Mouse (Mus musculus) embryonic stem cell, embryonic (primary cell): ENCODE results near the gene Sema3b.

Experiments
- CTCF ChIA-PET, 4 experiments: fragments of 300-600 bp in 2 of 4; fragments of 350-600 bp in 2 of 4; sonication (Branson Sonifier 250); formaldehyde crosslinking; loops; one replicate each; lab custom pipeline; 2022; ENCODE audit warnings: inconsistent platforms in 2 of 4; lab: Charles Lee
- POLR2A ChIA-PET, 4 experiments: fragments of 300-600 bp in 2 of 4; fragments of 350-600 bp in 2 of 4; sonication (Branson Sonifier 250); formaldehyde crosslinking; loops; one replicate each; lab custom pipeline; 2022; ENCODE audit warnings: antibody characterized with exemption in 4 of 4, inconsistent platforms in 1 of 4; lab: Charles Lee

Sema3b gene

DNA sequence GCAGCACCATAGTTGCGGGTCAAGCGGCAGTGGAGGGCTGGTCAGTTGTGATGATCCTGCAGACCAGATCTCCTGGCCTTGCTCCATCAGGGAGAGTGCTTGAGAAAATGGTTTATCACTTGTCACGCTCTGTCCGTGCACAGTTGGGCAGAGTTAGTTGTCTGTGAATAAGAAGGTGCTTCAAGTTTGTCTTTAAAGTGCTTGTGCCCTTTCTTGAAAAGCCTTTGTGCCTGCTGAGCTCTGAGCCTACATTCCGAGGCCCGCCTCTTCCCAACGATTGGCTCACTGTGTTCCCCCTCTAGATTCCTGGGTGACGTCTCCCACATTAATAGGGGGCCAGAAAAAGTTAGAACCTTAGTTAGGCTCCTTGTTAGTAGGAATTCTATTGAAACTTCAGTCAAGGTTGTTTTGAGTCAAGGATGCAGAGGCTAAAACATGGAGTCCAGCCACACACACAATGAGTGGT lies 57.1 kb downstream of the Sema3b start:
- ChIA-PET CTCF (interaction anchor here in 2 of 4 experiments (1.1 to 1.9 kb wide), 2 partner anchors 17 to 61 kb away, joined by 3 to 5 read pairs; no protein-coding TSS in a partner anchor), POLR2A (interaction anchor here in 2 of 4 experiments (0.9 to 8.8 kb wide), 11 partner anchors 10 to 79 kb away, joined by 3 to 129 read pairs (median 8); partner anchors contain the start of genes Cyb561d2 (in 2 of the 2), Hyal1 (in 2 of the 2), Hyal2 (in 2 of the 2) and Nprl2 (in 2 of the 2))

GRCm38 (mm10) chr9:107551117-107551889 lies 57.7 kb downstream of the Sema3b start, which contains the start of gene Rassf1:
TSS of gene Rassf1 (plus strand) at chr9:107551555.
- ChIA-PET CTCF (interaction anchor here in 3 of 4 experiments (0.6 to 1.9 kb wide), 11 partner anchors 10 to 177 kb away, joined by 3 to 6 read pairs (median 3); partner anchors contain the start of genes Cyb561d2 (in 1 of the 3), Hyal1 (in 1 of the 3), Nprl2 (in 1 of the 3) and Tmem115 (in 1 of the 3)), POLR2A (interaction anchor here in 3 of 4 experiments (0.7 to 8.8 kb wide), 24 partner anchors 8 to 79 kb away, joined by 3 to 129 read pairs (median 4); partner anchors contain the start of genes Cyb561d2 (in 3 of the 3), Hyal1 (in 3 of the 3), Nprl2 (in 3 of the 3) and Tusc2 (in 3 of the 3))

GRCm38 (mm10) chr9:107550491-107551116 lies 58.4 kb downstream of the Sema3b start:
- CTCF ChIA-PET = interaction anchor here in 3 of 4 experiments (0.6 to 1.9 kb wide), 12 partner anchors 9 to 176 kb away, joined by 3 to 6 read pairs (median 3); partner anchors contain the start of genes Cyb561d2 (in 1 of the 3), Hyal1 (in 1 of the 3), Nprl2 (in 1 of the 3) and Tmem115 (in 1 of the 3)
- POLR2A ChIA-PET = interaction anchor here in 3 of 4 experiments (0.7 to 8.8 kb wide), 24 partner anchors 8 to 658 kb away, joined by 3 to 129 read pairs (median 4); partner anchors contain the start of genes Cyb561d2 (in 3 of the 3), Hyal1 (in 3 of the 3), Nprl2 (in 3 of the 3) and Tusc2 (in 3 of the 3)

- ChIA-PET POLR2A (interaction anchor here in 3 of 4 experiments (0.9 to 8.8 kb wide), 15 partner anchors 8 to 657 kb away, joined by 3 to 129 read pairs (median 8); partner anchors contain the start of genes Cyb561d2 (in 2 of the 3), Hyal2 (in 2 of the 3), Nprl2 (in 2 of the 3) and Tmem115 (in 2 of the 3)), CTCF (interaction anchor here in 2 of 4 experiments (1.5 to 1.8 kb wide), 2 partner anchors 8 to 175 kb away, joined by 4 to 6 read pairs; partner anchors contain the start of genes Cyb561d2 (in 1 of the 2) and Nprl2 (in 1 of the 2))
These were observed 59.5 kb downstream of the Sema3b start for GRCm38 (mm10) chr9:107549297-107550074.

DNA sequence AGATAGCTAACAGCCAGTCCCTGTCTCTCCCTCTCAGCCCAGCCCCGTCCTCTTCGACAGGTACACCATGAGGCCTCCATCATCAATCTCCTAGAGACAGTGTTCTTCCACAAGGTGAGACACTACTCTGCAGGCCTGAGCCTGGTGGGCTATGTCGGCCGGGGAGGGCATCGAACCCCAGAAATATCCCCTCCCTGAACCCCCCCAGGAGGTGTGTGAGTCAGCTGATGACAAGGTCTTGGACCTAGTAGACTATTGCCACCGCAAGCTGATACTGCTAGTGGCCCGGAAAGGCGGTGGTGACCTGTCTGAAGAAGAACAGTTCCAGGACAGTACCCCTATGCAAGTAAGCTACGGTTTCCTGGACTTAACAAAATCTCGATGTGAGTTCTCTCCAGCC lies 60.2 kb downstream of the Sema3b start:
- ChIA-PET CTCF (no interaction called here), POLR2A (interaction anchor here in 2 of 4 experiments (0.9 to 8.8 kb wide), 9 partner anchors 15 to 81 kb away, joined by 3 to 92 read pairs (median 7); partner anchors contain the start of genes Hyal3 (in 2 of the 2), Hyal1 (in 1 of the 2), Hyal2 (in 1 of the 2) and Tmem115 (in 1 of the 2))

DNA sequence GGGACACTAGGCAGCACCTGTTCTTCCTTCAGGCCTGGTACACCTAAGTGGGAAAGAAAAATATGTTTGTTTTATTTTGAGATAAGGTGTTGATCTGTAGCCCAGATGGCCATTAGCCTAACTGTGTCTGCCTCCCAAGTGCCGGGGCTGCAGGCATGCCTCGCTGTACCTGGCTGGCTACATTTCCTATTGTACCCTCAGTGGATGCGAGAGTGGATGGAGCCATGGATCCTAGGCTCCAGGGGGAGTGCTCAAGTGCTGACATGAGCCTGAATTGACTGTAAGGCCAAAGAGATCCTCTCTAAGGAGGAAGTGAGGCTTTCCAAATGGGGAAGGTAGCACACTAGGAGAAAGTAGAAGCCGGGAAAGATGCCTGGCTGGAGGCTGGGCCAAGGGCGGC lies 61.1 kb downstream of the Sema3b start:
- ChIA-PET CTCF (interaction anchor here in 2 of 4 experiments (0.8 to 1.9 kb wide), 6 partner anchors 13 to 174 kb away, joined by 3 to 6 read pairs (median 3); partner anchors contain the start of gene Tusc2 (in 1 of the 2)), POLR2A (interaction anchor here in 3 of 4 experiments (0.8 to 8.8 kb wide), 11 partner anchors 14 to 325 kb away, joined by 3 to 92 read pairs (median 5); partner anchors contain the start of genes Gnai2 (in 1 of the 3), Hyal2 (in 1 of the 3), Hyal3 (in 1 of the 3) and Ifrd2 (in 1 of the 3))
